Mouse (Mus musculus): ENCODE results near the gene Apoc4. TPM values are rescaled to one million over a fixed set of nuclear protein-coding genes. Genes with fewer than 3 reads are reported as not detected.

Apoc4 gene
- polyA plus RNA-seq, 1 experiment from 2014 or later, result 8.3 TPM

DNA sequence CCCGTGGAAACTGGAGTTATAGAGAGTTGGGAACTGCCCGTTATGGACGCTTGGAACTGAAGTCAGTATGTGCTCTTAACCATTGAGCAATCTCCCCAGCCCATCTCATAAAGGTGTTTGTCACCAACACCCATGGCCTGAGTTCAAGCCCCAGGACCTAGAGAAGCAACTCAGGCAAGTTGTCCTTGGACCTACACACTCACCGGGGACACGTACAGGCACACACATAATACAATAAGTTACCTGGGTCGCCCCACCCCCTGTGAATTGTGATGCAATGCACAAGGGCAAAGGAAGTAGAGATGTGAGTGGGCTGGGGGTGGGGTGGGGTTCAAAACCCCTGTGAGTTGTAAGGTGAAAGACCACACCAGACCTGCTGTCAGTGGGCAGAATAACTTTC, 5.2 kb upstream of the Apoc4 start:
- H3K9me3 ChIP-seq (ENCODE audit: control insufficient read depth, low read length), result no peaks in the 10 kb centered on the region
- no peaks in the 10 kb centered on the region; the same call in 1 of the 2 replicates for H3K4me1 ChIP-seq (ENCODE audit: control insufficient read depth, insufficient read depth, low read length)
- no peak overlapping the region for H3K4me3 ChIP-seq (ENCODE audit: low read length)
- no peak overlapping the region for H3K9ac ChIP-seq (ENCODE audit: low read depth, low read length)
- peak; percentile 41 for ATAC-seq
- H3K27ac ChIP-seq (ENCODE audit: low read length), result no peak overlapping the region
- no peaks in the 10 kb centered on the region for H3K36me3 ChIP-seq (ENCODE audit: control insufficient read depth, insufficient read depth, low read length)
- WGBS, result 77% methylated on average over 6 of the region's 6 CpGs
- H3K4me2 ChIP-seq (ENCODE audit: low read depth, low read length), result no peak overlapping the region
- no peaks in the 10 kb centered on the region for H3K27me3 ChIP-seq (replicated peaks; ENCODE audit: control insufficient read depth, insufficient read depth, low read length)

DNA sequence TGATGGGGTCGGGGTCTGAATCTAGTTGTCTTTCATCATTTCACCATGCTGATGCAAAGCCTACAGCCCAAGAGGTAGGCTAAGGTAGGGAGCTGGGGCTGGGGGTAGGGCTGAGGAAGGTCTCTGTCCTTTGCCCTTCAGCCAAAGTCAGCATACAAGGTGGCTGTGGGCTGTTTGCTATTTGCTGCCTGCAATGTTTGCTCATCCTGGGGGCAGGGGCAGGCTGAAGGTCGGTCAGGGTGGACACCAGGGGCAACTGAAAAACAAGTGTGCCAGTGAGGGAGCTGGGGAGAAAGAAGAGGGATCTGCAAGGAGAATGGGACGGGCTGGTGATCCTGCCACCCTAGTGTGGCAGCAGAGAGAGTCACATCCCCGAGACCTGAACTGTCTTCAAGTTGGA, 4.1 kb upstream of the Apoc4 start:
- no peaks in the 10 kb centered on the region for H3K27me3 ChIP-seq (replicated peaks; ENCODE audit: control insufficient read depth, insufficient read depth, low read length)
- H3K9me3 ChIP-seq (ENCODE audit: control insufficient read depth, low read length), result no peaks in the 10 kb centered on the region
- H3K9ac ChIP-seq (ENCODE audit: low read depth, low read length), result no peak overlapping the region
- no peak overlapping the region for H3K27ac ChIP-seq (ENCODE audit: low read length)
- H3K4me2 ChIP-seq (ENCODE audit: low read depth, low read length), result no peak overlapping the region
- ATAC-seq, result no peak
- H3K36me3 ChIP-seq (ENCODE audit: control insufficient read depth, insufficient read depth, low read length), result no peaks in the 10 kb centered on the region
- H3K4me1 ChIP-seq (ENCODE audit: control insufficient read depth, insufficient read depth, low read length), result peaks cover 3% of the 10 kb centered on the region; the same call in 1 of the 2 replicates
- no peak overlapping the region for H3K4me3 ChIP-seq (ENCODE audit: low read length)
- 49% methylated on average over 4 of the region's 4 CpGs for WGBS

DNA sequence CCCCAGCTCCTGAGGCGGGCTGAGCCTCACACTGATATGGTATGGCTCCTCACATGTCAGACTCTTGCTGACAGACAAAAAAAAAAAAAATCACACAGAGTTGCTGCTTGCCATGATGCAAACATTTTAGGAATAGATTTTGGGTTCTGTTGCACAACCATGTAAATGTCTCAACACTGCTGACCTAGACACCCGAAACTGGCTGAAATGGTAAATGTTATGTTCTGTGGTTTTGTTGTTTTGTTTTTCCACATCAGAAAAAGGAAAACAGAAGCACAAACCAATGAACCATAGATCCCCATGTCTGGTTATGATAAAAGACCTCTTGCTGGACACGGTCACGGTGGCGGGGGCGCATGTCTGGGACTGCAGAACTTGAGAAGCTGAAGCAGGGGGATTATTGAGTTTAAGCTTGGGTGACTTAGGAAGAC, 2.5 kb upstream of the Apoc4 start:
- WGBS, result 89% methylated on average over 6 of the region's 6 CpGs
- H3K27ac ChIP-seq (ENCODE audit: low read length), result no peak overlapping the region
- no peak overlapping the region for H3K4me2 ChIP-seq (ENCODE audit: low read depth, low read length)

DNA sequence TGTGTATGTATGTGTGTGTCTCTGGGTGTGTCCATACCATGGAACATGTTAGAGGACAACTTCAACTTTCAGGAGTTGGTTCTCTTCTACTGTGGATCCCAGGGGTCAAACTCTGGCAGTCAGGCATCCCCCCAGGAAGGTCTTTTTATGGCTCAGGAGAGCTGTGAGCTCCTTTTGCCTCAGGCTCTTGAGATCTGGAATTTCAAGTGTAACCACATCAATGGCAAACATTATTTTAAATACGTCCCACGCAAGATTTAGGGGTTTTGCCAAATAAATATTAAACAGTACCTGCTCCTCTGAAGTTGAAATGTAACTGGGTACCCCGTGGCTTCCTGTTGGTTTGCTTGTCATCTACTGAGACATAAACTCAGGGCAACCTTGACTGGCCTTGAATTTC, 1.7 kb upstream of the Apoc4 start:
- H3K27me3 ChIP-seq (replicated peaks; ENCODE audit: control insufficient read depth, insufficient read depth, low read length), result no peaks in the 10 kb centered on the region
- 68% methylated on average over 3 of the region's 3 CpGs for WGBS
- no peak for ATAC-seq
- peaks cover 3% of the 10 kb centered on the region; the same call in 1 of the 2 replicates for H3K4me1 ChIP-seq (ENCODE audit: control insufficient read depth, insufficient read depth, low read length)
- H3K4me3 ChIP-seq (ENCODE audit: low read length), result no peak overlapping the region
- H3K9me3 ChIP-seq (ENCODE audit: control insufficient read depth, low read length), result no peaks in the 10 kb centered on the region
- H3K4me2 ChIP-seq (ENCODE audit: low read depth, low read length), result no peak overlapping the region
- H3K9ac ChIP-seq (ENCODE audit: low read depth, low read length), result no peak overlapping the region
- H3K36me3 ChIP-seq (ENCODE audit: control insufficient read depth, insufficient read depth, low read length), result no peaks in the 10 kb centered on the region
- no peak overlapping the region for H3K27ac ChIP-seq (ENCODE audit: low read length)

More for the DNA sequence above, 2.5 kb upstream of the Apoc4 start:
- H3K9me3 ChIP-seq (ENCODE audit: control insufficient read depth, low read length), result no peaks in the 10 kb centered on the region
- no peak overlapping the region for H3K9ac ChIP-seq (ENCODE audit: low read depth, low read length)
- peaks cover 3% of the 10 kb centered on the region; the same call in 1 of the 2 replicates for H3K4me1 ChIP-seq (ENCODE audit: control insufficient read depth, insufficient read depth, low read length)
- H3K4me3 ChIP-seq (ENCODE audit: low read length), result no peak overlapping the region
- no peak for ATAC-seq
- no peaks in the 10 kb centered on the region for H3K36me3 ChIP-seq (ENCODE audit: control insufficient read depth, insufficient read depth, low read length)
- H3K27me3 ChIP-seq (replicated peaks; ENCODE audit: control insufficient read depth, insufficient read depth, low read length), result no peaks in the 10 kb centered on the region

DNA sequence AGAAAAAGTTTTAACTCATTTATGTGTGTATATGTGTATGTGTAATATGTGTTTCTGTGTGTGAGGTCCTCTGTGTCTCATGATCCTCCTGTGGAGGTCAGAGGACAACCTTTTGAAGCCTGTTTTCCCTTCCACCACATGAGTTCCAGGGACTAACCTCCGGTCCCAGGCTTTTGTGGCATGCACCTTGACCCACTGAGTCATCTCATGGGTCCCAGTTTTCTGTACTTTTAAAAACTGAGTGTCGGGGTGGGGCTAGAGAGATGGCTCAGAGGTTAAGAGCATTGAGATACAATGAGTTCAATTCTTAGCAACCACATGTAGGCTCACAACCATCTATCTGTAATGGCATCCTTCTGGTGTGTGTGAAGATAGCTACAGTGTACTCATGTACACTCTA, 577 bp downstream of the Apoc4 start:
- WGBS, result 67% methylated on average over 2 of the region's 2 CpGs

DNA sequence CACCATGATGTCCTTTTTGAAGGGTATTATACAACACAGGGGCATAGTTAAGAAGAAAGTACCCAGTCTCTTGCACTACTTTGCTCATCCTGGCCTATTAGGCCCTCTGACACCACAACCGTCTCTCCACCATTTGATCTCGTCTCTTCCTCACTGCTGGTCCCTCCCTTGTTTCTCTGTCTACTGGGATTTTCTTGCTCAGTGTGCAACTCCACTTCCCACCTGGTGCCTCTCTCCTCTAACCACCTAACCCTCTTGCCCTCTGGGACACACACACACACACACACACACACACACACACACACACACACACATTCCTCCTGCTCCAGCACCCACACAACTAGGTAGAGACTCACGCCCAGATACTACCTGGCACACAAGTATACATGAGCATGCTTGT, 2.4 kb downstream of the Apoc4 start:
- H3K27ac ChIP-seq (ENCODE audit: low read length), result no peak overlapping the region
- no peak overlapping the region for H3K4me3 ChIP-seq (ENCODE audit: low read length)

More for the DNA sequence above, 577 bp downstream of the Apoc4 start:
- H3K4me3 ChIP-seq (ENCODE audit: low read length), result no peak overlapping the region
- H3K27ac ChIP-seq (ENCODE audit: low read length), result no peak overlapping the region; the same call in 1 of the 2 replicates
- H3K9me3 ChIP-seq (ENCODE audit: control insufficient read depth, low read length), result no peaks in the 10 kb centered on the region
- no peaks in the 10 kb centered on the region for H3K36me3 ChIP-seq (ENCODE audit: control insufficient read depth, insufficient read depth, low read length)
- H3K4me2 ChIP-seq (ENCODE audit: low read depth, low read length), result no peak overlapping the region
- peak; percentile 34 for ATAC-seq
- no peaks in the 10 kb centered on the region for H3K27me3 ChIP-seq (replicated peaks; ENCODE audit: control insufficient read depth, insufficient read depth, low read length)
- H3K9ac ChIP-seq (ENCODE audit: low read depth, low read length), result no peak overlapping the region
- peaks cover 12% of the 10 kb centered on the region; the same call in 1 of the 2 replicates for H3K4me1 ChIP-seq (ENCODE audit: control insufficient read depth, insufficient read depth, low read length)

DNA sequence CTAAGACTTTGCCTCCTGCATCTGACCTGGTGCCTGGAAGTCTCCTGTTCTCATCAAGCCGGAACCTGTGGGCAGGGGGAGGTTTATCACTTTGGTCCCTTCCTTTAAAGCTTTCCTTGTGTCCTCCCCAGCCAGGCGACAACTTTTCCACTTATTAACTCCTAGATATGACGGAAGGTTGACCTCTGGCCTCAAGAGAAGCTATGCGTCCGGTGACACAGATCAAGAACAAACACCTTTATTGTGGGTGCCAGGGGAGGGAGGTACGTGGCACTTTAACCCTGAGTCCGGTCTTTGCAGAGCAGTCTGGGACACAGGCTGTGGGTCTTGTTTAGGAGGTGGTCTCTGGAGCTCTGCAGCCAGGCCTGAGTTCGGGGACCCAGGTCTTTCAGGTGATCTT, 3.4 kb downstream of the Apoc4 start, which contains the start of gene Apoc2:
TSS of gene Apoc2 (minus strand) at position 70 of the 400 bp plus-strand sequence.
- Histone ChIP-seq H3K4me3 (ENCODE audit: low read length) (no peak within 1 kb of the TSS; the same call in 1 of the 2 replicates), H3K9ac (ENCODE audit: low read depth, low read length) (no peak within 1 kb of the TSS), H3K4me1 (ENCODE audit: control insufficient read depth, insufficient read depth, low read length) (peaks cover 12% of the 10 kb centered on the region; the same call in 1 of the 2 replicates), H3K4me2 (ENCODE audit: low read depth, low read length) (no peak within 1 kb of the TSS), H3K36me3 (ENCODE audit: control insufficient read depth, insufficient read depth, low read length) (no peaks in the 10 kb centered on the region), H3K27ac (ENCODE audit: low read length) (peak within 1 kb of the TSS; percentile 73), H3K27me3 (replicated peaks; ENCODE audit: control insufficient read depth, insufficient read depth, low read length) (no peaks in the 10 kb centered on the region), H3K9me3 (ENCODE audit: control insufficient read depth, low read length) (no peaks in the 10 kb centered on the region)
- peak; percentile 54 for ATAC-seq
- WGBS, result 46% methylated on average over 8 of the region's 8 CpGs

More for the DNA sequence above, 2.4 kb downstream of the Apoc4 start:
- H3K4me1 ChIP-seq (ENCODE audit: control insufficient read depth, insufficient read depth, low read length), result peaks cover 12% of the 10 kb centered on the region; the same call in 1 of the 2 replicates
- H3K9me3 ChIP-seq (ENCODE audit: control insufficient read depth, low read length), result no peaks in the 10 kb centered on the region
- ATAC-seq, result no peak
- H3K27me3 ChIP-seq (replicated peaks; ENCODE audit: control insufficient read depth, insufficient read depth, low read length), result no peaks in the 10 kb centered on the region
- no peak overlapping the region for H3K4me2 ChIP-seq (ENCODE audit: low read depth, low read length)
- H3K9ac ChIP-seq (ENCODE audit: low read depth, low read length), result no peak overlapping the region
- 92% methylated on average over 3 of the region's 3 CpGs for WGBS
- H3K36me3 ChIP-seq (ENCODE audit: control insufficient read depth, insufficient read depth, low read length), result no peaks in the 10 kb centered on the region

DNA sequence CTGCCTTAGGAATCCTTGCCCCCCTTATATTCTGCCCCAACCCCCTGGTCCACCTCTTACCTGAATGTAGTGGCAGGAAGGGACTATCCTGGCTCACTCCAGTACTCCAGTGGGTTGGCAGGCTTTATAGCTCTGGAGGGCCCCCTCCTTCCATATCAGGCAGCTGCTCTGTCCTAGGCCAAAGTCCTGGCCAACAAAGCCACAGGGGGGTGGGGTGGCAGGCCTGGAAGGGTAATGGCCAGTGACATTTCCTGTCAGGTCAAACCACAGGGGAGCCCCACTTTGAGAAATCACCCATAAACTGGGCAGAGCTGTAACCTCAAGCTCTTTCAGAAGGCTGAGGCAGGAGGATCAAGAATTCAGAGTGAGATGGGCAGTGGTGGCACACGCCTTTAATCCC, 4.6 kb downstream of the Apoc4 start:
- 81% methylated on average over 1 of the region's 1 CpGs for WGBS
- ATAC-seq, result peak; percentile 79
- Histone ChIP-seq H3K4me1 (ENCODE audit: control insufficient read depth, insufficient read depth, low read length) (peaks cover 12% of the 10 kb centered on the region; the same call in 1 of the 2 replicates), H3K9me3 (ENCODE audit: control insufficient read depth, low read length) (no peaks in the 10 kb centered on the region), H3K27ac (ENCODE audit: low read length) (no peak overlapping the region; the same call in 1 of the 2 replicates), H3K4me2 (ENCODE audit: low read depth, low read length) (peak overlapping the region; percentile 11; the same call in 1 of the 2 replicates), H3K27me3 (replicated peaks; ENCODE audit: control insufficient read depth, insufficient read depth, low read length) (no peaks in the 10 kb centered on the region), H3K36me3 (ENCODE audit: control insufficient read depth, insufficient read depth, low read length) (no peaks in the 10 kb centered on the region), H3K9ac (ENCODE audit: low read depth, low read length) (peak overlapping the region; percentile 46), H3K4me3 (ENCODE audit: low read length) (peak overlapping the region; percentile 28)

DNA sequence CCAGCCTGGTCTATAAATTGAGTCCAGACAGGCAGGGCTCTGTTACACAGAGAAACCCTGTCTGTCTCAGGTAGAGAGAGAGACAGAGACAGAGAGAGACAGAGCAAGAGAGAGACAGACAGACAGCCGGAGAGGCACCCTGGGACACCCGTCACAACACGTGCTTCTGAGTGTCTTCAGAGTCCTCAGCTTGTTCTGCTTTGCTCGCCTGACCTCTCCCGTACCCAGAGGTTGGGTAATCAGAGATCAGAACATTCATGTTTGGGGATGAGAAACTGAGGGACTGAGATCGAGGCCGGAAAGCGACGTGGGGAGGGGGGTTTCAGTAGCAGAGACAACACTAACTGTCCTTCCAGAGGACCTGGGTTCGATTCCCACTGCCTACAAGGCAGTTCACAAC, 5.5 kb downstream of the Apoc4 start:
- Histone ChIP-seq H3K4me3 (ENCODE audit: low read length) (peak overlapping the region; percentile 28), H3K4me1 (ENCODE audit: control insufficient read depth, insufficient read depth, low read length) (peaks cover 9% of the 10 kb centered on the region; the same call in 1 of the 2 replicates), H3K9ac (ENCODE audit: low read depth, low read length) (no peak overlapping the region), H3K36me3 (ENCODE audit: control insufficient read depth, insufficient read depth, low read length) (no peaks in the 10 kb centered on the region), H3K9me3 (ENCODE audit: control insufficient read depth, low read length) (no peaks in the 10 kb centered on the region), H3K27me3 (replicated peaks; ENCODE audit: control insufficient read depth, insufficient read depth, low read length) (no peaks in the 10 kb centered on the region), H3K4me2 (ENCODE audit: low read depth, low read length) (no peak overlapping the region), H3K27ac (ENCODE audit: low read length) (no peak overlapping the region)
- WGBS, result 86% methylated on average over 10 of the region's 10 CpGs
- no peak for ATAC-seq
